Mouse (Mus musculus): ENCODE measurements around the gene Acap2. TPM values are rescaled to one million over a fixed set of nuclear protein-coding genes. Genes with fewer than 3 reads are reported as not detected.
A peak's percentile ranks its signal among the peaks of the same experiment; 100 is the strongest.

The Acap2 gene
- polyA plus RNA-seq, 1 experiment from 2014 or later, result 14.8 TPM

GRCm38 (mm10) chr16:31240569-31240968 lies 39.5 kb upstream of the Acap2 start:
- Histone ChIP-seq H3K9me3 (ENCODE audit: control insufficient read depth, low read length) (no peaks in the 10 kb centered on the region), H3K27me3 (ENCODE audit: control insufficient read depth, insufficient read depth, low read length) (no peaks in the 10 kb centered on the region), H3K27ac (replicated peaks) (no peak overlapping the region), H3K4me1 (replicated peaks; ENCODE audit: control insufficient read depth, insufficient read depth) (no peaks in the 10 kb centered on the region), H3K9ac (ENCODE audit: low read length) (no peak overlapping the region), H3K36me3 (ENCODE audit: control insufficient read depth, insufficient read depth, low read length) (no peaks in the 10 kb centered on the region), H3K4me3 (ENCODE audit: low read depth, low read length) (no peak overlapping the region), H3K4me2 (replicated peaks; ENCODE audit: low read depth) (no peak overlapping the region)
- DNase-seq (ENCODE audit: low spot score), result no peak
- 91% methylated on average over 8 of the region's 8 CpGs for WGBS
- ATAC-seq (ENCODE audit: low FRiP score, low TSS enrichment), result no peak
- no peak for TF ChIP-seq CTCF (IDR thresholded peaks at IDR 0.05; ENCODE audit: low read depth)
- no peak for TF ChIP-seq EP300 (optimal IDR thresholded peaks at IDR 0.05)

DNA sequence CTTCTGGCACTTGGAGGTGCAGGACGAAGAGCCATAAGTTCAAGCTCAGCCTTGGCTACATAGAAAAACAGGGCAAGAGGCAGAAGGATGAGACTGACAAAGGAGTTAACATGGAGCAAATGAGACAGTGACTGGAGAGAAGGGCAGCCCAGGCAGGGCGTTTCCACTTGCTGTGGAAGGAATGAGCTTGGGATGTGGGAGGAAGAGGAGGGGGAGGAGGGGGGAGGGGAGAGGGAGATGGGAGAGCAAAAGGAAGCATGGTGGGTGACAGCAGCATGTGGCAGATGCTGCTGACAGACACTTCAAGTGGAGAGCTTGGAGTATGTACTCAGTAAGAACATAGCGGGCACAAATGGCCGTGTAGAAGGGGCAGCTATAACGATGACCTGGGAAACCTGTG lies 37.2 kb upstream of the Acap2 start:
- no peak for DNase-seq (ENCODE audit: low spot score)
- no peak overlapping the region for H3K4me3 ChIP-seq (ENCODE audit: low read depth, low read length)
- no peaks in the 10 kb centered on the region for H3K9me3 ChIP-seq (ENCODE audit: control insufficient read depth, low read length)
- no peak for TF ChIP-seq CTCF (IDR thresholded peaks at IDR 0.05; ENCODE audit: low read depth)
- no peak for TF ChIP-seq EP300 (optimal IDR thresholded peaks at IDR 0.05)
- WGBS, result 81% methylated on average over 5 of the region's 5 CpGs
- peaks cover 5% of the 10 kb centered on the region for H3K4me1 ChIP-seq (replicated peaks; ENCODE audit: control insufficient read depth, insufficient read depth)
- no peak overlapping the region for H3K4me2 ChIP-seq (replicated peaks; ENCODE audit: low read depth)
- no peak overlapping the region for H3K27ac ChIP-seq (replicated peaks)
- no peaks in the 10 kb centered on the region for H3K36me3 ChIP-seq (ENCODE audit: control insufficient read depth, insufficient read depth, low read length)
- no peaks in the 10 kb centered on the region for H3K27me3 ChIP-seq (ENCODE audit: control insufficient read depth, insufficient read depth, low read length)
- no peak overlapping the region for H3K9ac ChIP-seq (ENCODE audit: low read length)
- ATAC-seq (ENCODE audit: low FRiP score, low TSS enrichment), result no peak

DNA sequence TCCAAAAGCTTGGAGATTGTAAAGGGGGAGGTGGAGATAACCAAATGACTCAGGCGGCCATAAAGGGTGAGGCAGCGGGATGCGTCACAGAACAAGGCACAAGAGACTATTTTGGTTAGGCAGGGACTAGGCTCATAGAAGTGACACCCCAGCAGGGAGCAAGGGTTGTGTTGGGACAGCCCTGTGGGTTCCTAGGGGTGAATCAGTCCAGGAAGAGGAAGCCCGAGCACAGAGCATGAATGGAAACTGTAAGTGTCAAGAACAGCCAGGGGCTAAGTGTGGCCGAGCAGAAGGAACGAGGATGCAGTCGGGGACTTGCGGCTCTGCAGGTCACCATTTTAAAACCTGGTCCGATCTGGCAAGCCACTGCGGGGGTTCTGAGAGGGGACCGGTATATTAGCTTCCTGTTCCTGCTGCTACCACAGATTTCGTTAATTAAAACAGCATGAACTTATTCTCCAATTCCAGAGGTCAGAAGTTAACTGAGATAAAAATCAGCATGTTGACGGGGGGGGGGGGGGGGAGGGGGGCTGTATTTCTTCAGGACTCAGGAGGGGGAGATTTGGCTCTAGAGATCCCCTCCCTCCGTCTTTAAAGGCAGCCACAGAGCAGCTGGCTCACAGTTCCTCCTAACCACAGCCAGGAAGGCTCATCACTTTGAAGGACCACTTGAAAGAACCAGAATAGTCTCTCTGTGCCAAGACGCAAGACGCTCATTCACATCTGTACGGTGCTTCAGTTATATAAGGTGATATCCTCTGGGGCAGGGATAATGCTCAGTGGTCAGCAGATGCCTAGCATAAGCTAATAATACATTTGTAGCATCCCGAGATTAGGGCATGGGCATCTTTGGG lies 34.6 kb upstream of the Acap2 start:
- no peaks in the 10 kb centered on the region for H3K36me3 ChIP-seq (ENCODE audit: control insufficient read depth, insufficient read depth, low read length)
- DNase-seq (ENCODE audit: low spot score), result peak; percentile 23
- H3K9ac ChIP-seq (ENCODE audit: low read length), result peak overlapping the region; percentile 23; the same call in 1 of the 2 replicates
- no peaks in the 10 kb centered on the region for H3K9me3 ChIP-seq (ENCODE audit: control insufficient read depth, low read length)
- 41% methylated on average over 18 of the region's 18 CpGs for WGBS
- peaks cover 7% of the 10 kb centered on the region for H3K4me1 ChIP-seq (replicated peaks; ENCODE audit: control insufficient read depth, insufficient read depth)
- no peaks in the 10 kb centered on the region for H3K27me3 ChIP-seq (ENCODE audit: control insufficient read depth, insufficient read depth, low read length)
- TF ChIP-seq CTCF (IDR thresholded peaks at IDR 0.05; ENCODE audit: low read depth), result no peak
- TF ChIP-seq EP300 (optimal IDR thresholded peaks at IDR 0.05), result no peak
- no peak overlapping the region for H3K27ac ChIP-seq (replicated peaks)
- ATAC-seq (ENCODE audit: low FRiP score, low TSS enrichment), result peak; percentile 71
- H3K4me2 ChIP-seq (replicated peaks; ENCODE audit: low read depth), result no peak overlapping the region; the same call in 1 of the 2 replicates
- no peak overlapping the region for H3K4me3 ChIP-seq (ENCODE audit: low read depth, low read length)

DNA sequence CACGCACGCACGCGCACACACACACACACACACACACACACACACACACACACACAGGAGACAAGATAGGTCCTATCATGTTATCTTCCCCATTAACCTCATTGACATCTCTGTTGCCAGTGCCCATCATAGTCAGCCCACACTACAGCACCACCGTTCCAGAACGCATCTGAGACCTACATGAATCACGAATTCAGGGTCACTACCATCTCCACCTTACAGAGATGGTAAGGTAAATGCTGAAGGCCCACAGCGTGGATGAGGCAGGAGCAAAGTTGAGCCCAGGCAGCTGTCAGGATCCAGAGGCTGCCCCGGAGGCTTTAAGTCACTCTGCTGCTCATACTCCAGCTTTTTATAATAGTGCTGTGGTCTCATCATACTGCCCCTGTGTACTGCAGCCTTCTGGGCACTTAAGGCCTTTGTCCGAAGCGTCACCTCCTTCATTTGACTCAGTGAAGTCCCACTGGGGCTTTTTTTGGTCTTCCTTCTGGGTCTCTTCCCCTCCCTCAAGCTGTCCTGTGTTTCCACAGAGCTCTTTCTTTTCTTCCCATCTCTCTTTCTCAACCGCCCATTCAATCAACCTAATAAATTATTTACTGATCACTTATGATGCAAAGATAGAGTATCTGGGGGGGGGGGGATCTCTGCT lies 33.9 kb upstream of the Acap2 start:
- ATAC-seq (ENCODE audit: low FRiP score, low TSS enrichment), result no peak

GRCm38 (mm10) chr16:31234356-31234755 lies 33.3 kb upstream of the Acap2 start:
- 34% methylated on average over 3 of the region's 3 CpGs for WGBS
- Histone ChIP-seq H3K27ac (replicated peaks) (peak overlapping the region; percentile 30; the same call in 1 of the 2 replicates), H3K27me3 (ENCODE audit: control insufficient read depth, insufficient read depth, low read length) (no peaks in the 10 kb centered on the region), H3K9ac (ENCODE audit: low read length) (no peak overlapping the region), H3K9me3 (ENCODE audit: control insufficient read depth, low read length) (no peaks in the 10 kb centered on the region), H3K4me2 (replicated peaks; ENCODE audit: low read depth) (peak overlapping the region; percentile 37; the same call in 1 of the 2 replicates), H3K36me3 (ENCODE audit: control insufficient read depth, insufficient read depth, low read length) (no peaks in the 10 kb centered on the region), H3K4me3 (ENCODE audit: low read depth, low read length) (no peak overlapping the region), H3K4me1 (replicated peaks; ENCODE audit: control insufficient read depth, insufficient read depth) (peaks cover 7% of the 10 kb centered on the region)
- TF ChIP-seq CTCF (IDR thresholded peaks at IDR 0.05; ENCODE audit: low read depth) (no peak), EP300 (optimal IDR thresholded peaks at IDR 0.05) (no peak)
- DNase-seq (ENCODE audit: low spot score) (no peak), ATAC-seq (ENCODE audit: low FRiP score, low TSS enrichment) (no peak)

More for the DNA sequence above, 33.9 kb upstream of the Acap2 start:
- Histone ChIP-seq H3K9me3 (ENCODE audit: control insufficient read depth, low read length) (no peaks in the 10 kb centered on the region), H3K4me1 (replicated peaks; ENCODE audit: control insufficient read depth, insufficient read depth) (peaks cover 7% of the 10 kb centered on the region), H3K9ac (ENCODE audit: low read length) (no peak overlapping the region), H3K27me3 (ENCODE audit: control insufficient read depth, insufficient read depth, low read length) (no peaks in the 10 kb centered on the region), H3K36me3 (ENCODE audit: control insufficient read depth, insufficient read depth, low read length) (no peaks in the 10 kb centered on the region), H3K4me2 (replicated peaks; ENCODE audit: low read depth) (no peak overlapping the region), H3K27ac (replicated peaks) (0 out of 2 replicates have a peak overlapping the region, but pooled peaks have one; percentile 18), H3K4me3 (ENCODE audit: low read depth, low read length) (no peak overlapping the region)
- WGBS, result 75% methylated on average over 12 of the region's 12 CpGs
- TF ChIP-seq EP300 (optimal IDR thresholded peaks at IDR 0.05), result no peak
- TF ChIP-seq CTCF (IDR thresholded peaks at IDR 0.05; ENCODE audit: low read depth), result no peak
- no peak for DNase-seq (ENCODE audit: low spot score)
